Mouse (Mus musculus) lung, postnatal 0 days (tissue): Measurements from ENCODE around the gene Srd5a2. TPM values are rescaled to one million over a fixed set of nuclear protein-coding genes. Genes with fewer than 3 reads are reported as not detected.

Source experiments
- ATAC-seq: fragments of 200-750 bp; cut with Nextera tagmentation; 2 replicates; pipeline ENCODE4 v1.8.0; 2017; ENCODE audit warnings: moderate library complexity
- DNase-seq: peaks from one replicate; pipeline ENCODE4 v3.0.0-alpha.2; 2016; ENCODE audit warnings: low spot score
- H3K27ac ChIP-seq: fragments of 300-500 bp; sonication (generic); 2 replicates; pipeline ENCODE4 v1.5.1; 2014; ENCODE audit warnings: antibody characterized with exemption, mild to moderate bottlenecking, low read length, mixed read lengths
- H3K27me3 ChIP-seq: fragments of 300-500 bp; sonication (generic); replicated peaks from 2 replicates; pipeline ENCODE4 v1.6.1; 2014; ENCODE audit warnings: low read length, mixed read lengths; ENCODE audit not compliant: insufficient read depth
- H3K36me3 ChIP-seq: fragments of 300-500 bp; sonication (generic); 2 replicates; pipeline ENCODE4 v1.6.1; 2014; ENCODE audit warnings: low read length, mixed read lengths; ENCODE audit not compliant: insufficient read depth
- H3K4me1 ChIP-seq: fragments of 300-500 bp; sonication (generic); 2 replicates; pipeline ENCODE4 v1.6.1; 2014; ENCODE audit warnings: antibody characterized with exemption, low read depth, low read length, mixed read lengths; ENCODE audit not compliant: insufficient read depth
- H3K4me2 ChIP-seq: fragments of 300-500 bp; sonication (generic); replicated peaks from 2 replicates; pipeline ENCODE4 v1.6.1; 2014; ENCODE audit warnings: low read depth, mild to moderate bottlenecking, low read length, moderate library complexity, mixed read lengths
- H3K4me3 ChIP-seq: fragments of 300-500 bp; sonication (generic); 2 replicates; pipeline ENCODE4 v1.5.1; 2014; ENCODE audit warnings: low read depth, low read length
- H3K9ac ChIP-seq: fragments of 300-500 bp; sonication (generic); replicated peaks from 2 replicates; pipeline ENCODE4 v1.6.1; 2014; ENCODE audit warnings: low read depth, mild to moderate bottlenecking
- H3K9me3 ChIP-seq: fragments of 300-500 bp; sonication (generic); 2 replicates; pipeline ENCODE4 v1.6.1; 2016; ENCODE audit warnings: low read length, mixed read lengths
- CTCF ChIP-seq: IDR thresholded peaks from 2 replicates; pipeline ENCODE4 v1.5.1; 2016; ENCODE audit warnings: antibody characterized with exemption, mild to moderate bottlenecking
- EP300 ChIP-seq: IDR thresholded peaks from 2 replicates; pipeline ENCODE4 v1.6.1; 2016; ENCODE audit warnings: antibody characterized with exemption, mild to moderate bottlenecking, control low read depth
- WGBS: fragments of 180-500 bp; shearing (Covaris S2); extraction: QIAGEN DNeasy Blood & Tissue Kit; methylation state at CpG from one replicate; pipeline ENCODE4 v1.1.7; 2014; 5-methylcytosine and 5-hydroxymethylcytosine counted together
- polyA plus RNA-seq: library from polyadenylated mRNA; unstranded; fragments of >200 nt; fragmentation: Nextera tagmentation; extraction: Ambion mirVana; gene quantifications from 2 replicates; pipeline ENCODE4 v1.2.1, GENCODE M21; 2015

Gene Srd5a2
- not detected in 2 replicates for polyA plus RNA-seq

GRCm38 (mm10) chr17:74047210-74048082 lies at the start of gene Srd5a2:
Gene Srd5a2 (minus strand): TSS chr17:74047916.
- no peak within 1 kb of the TSS for H3K4me2 ChIP-seq
- no peak for TF ChIP-seq EP300
- TF ChIP-seq CTCF = no peak
- no peak for DNase-seq
- peaks cover 31% of the 10 kb centered on the region for H3K27me3 ChIP-seq
- no peak within 1 kb of the TSS; the same call in 1 of the 2 replicates for H3K4me3 ChIP-seq
- no peak within 1 kb of the TSS for H3K9ac ChIP-seq
- no peaks in the 10 kb centered on the region for H3K36me3 ChIP-seq
- no peaks in the 10 kb centered on the region for H3K9me3 ChIP-seq
- H3K4me1 ChIP-seq = no peaks in the 10 kb centered on the region
- H3K27ac ChIP-seq = no peak within 1 kb of the TSS
- WGBS = 2% methylated on average over 45 of the region's 45 CpGs
- no peak for ATAC-seq

GRCm38 (mm10) chr17:74088886-74089678 lies 41.4 kb upstream of the Srd5a2 start:
- Histone ChIP-seq H3K4me3 (no peak overlapping the region), H3K4me2 (no peak overlapping the region), H3K9me3 (no peaks in the 10 kb centered on the region), H3K36me3 (no peaks in the 10 kb centered on the region), H3K27ac (no peak overlapping the region), H3K27me3 (no peaks in the 10 kb centered on the region), H3K9ac (no peak overlapping the region), H3K4me1 (no peaks in the 10 kb centered on the region)
- WGBS = 49% methylated on average over 5 of the region's 5 CpGs
- DNase-seq = peak; percentile 83
- peak; percentile 67 for ATAC-seq
- TF ChIP-seq CTCF = peak; percentile 43
- no peak for TF ChIP-seq EP300

DNA sequence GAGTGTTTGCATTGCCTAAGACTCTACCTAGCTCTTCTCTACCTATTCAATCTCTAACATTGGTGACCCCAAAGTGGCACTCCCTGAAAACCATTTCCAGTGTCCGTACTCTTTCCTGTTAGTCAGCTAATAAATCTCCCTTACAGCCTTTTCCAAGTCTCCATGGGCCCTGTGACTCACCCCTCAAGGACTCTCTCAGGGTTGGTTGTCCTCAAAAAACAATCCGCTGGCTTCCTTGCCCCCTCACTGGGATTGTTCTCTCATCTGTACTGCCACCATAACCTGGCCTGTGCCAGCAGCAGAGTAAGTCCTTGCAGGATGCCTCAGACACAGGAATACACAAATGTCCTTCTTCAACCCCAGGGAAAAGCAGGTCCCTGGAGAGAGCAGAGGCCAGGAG lies 40.3 kb upstream of the Srd5a2 start:
- ATAC-seq (no peak), DNase-seq (no peak)
- TF ChIP-seq EP300 (no peak), CTCF (no peak)
- H3K9me3 ChIP-seq = no peaks in the 10 kb centered on the region
- H3K4me2 ChIP-seq = no peak overlapping the region
- no peaks in the 10 kb centered on the region for H3K27me3 ChIP-seq
- no peak overlapping the region for H3K9ac ChIP-seq
- H3K4me1 ChIP-seq = no peaks in the 10 kb centered on the region
- H3K4me3 ChIP-seq = no peak overlapping the region
- no peak overlapping the region for H3K27ac ChIP-seq
- no peaks in the 10 kb centered on the region for H3K36me3 ChIP-seq
- 54% methylated on average over 2 of the region's 2 CpGs for WGBS

DNA sequence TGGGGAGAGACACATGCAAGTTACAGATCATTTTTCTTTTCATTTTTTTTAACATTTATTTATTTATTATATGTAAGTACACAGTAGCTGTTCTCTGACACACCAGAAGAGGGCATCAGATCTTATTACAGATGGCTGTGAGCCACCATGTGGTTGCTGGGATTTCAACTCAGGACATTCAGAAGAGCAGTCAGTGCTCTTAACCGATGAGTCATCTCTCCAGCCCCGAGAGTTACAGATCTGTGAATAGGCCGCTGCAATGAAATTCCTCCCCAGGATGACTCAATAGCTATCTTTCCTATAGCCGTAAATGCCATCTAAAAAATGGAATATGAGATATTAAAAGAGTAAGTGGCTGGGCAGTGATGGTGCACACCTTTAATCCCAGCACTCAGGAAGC lies 35.7 kb upstream of the Srd5a2 start:
- Histone ChIP-seq H3K4me1 (no peaks in the 10 kb centered on the region), H3K27me3 (no peaks in the 10 kb centered on the region), H3K9ac (no peak overlapping the region), H3K4me2 (no peak overlapping the region), H3K36me3 (no peaks in the 10 kb centered on the region), H3K9me3 (no peaks in the 10 kb centered on the region), H3K4me3 (no peak overlapping the region), H3K27ac (no peak overlapping the region)
- ATAC-seq (no peak), DNase-seq (no peak)
- WGBS = 79% methylated on average over 4 of the region's 4 CpGs
- TF ChIP-seq EP300 = no peak
- TF ChIP-seq CTCF = no peak

DNA sequence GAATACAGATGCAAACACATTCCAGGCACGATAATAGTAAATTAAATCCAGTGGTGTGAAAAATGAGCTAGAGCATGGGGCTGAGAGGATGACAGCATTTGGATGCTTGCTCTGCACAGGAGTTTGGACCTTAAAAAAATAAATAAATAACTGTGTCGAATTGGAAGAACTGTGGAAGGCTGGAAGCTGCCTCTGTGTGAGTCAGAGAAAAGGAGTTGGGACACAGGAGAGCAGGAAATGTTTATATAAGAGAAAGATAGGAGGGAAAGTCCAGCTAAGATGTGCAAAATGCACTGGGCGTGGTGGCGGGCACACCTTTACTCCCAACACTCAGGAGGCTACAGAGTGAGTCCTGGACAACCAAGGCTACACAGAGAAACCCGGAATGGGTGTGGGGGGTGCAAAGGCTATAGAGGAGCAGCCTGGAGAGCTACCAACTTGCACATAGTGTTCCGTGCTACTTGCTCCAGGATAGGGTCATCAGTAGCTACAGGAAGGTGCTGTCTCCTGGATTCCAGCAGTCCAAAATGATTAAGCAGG lies 32.4 kb upstream of the Srd5a2 start:
- Histone ChIP-seq H3K4me1 (no peaks in the 10 kb centered on the region), H3K9ac (no peak overlapping the region), H3K27ac (no peak overlapping the region), H3K9me3 (no peaks in the 10 kb centered on the region), H3K27me3 (no peaks in the 10 kb centered on the region), H3K4me2 (no peak overlapping the region), H3K36me3 (no peaks in the 10 kb centered on the region), H3K4me3 (no peak overlapping the region)
- 66% methylated on average over 6 of the region's 6 CpGs for WGBS
- peak; percentile 20 for DNase-seq
- TF ChIP-seq CTCF = no peak
- TF ChIP-seq EP300 = no peak
- ATAC-seq = no peak
